Mouse (Mus musculus) liver, embryonic 14.5 days (tissue): Measurements from ENCODE around the gene Usp19.

Source experiments
- CTCF ChIP-seq: IDR thresholded peaks from 2 replicates; pipeline ENCODE4 v1.5.1; 2016; ENCODE audit warnings: antibody characterized with exemption, low read depth, control low read depth
- EP300 ChIP-seq: IDR thresholded peaks from 2 replicates; pipeline ENCODE4 v1.6.1; 2016; ENCODE audit warnings: antibody characterized with exemption, low read depth

- TF ChIP-seq EP300 = no peak
- no peak for TF ChIP-seq CTCF
These were observed 6.4 kb upstream of the Usp19 start for GRCm38 (mm10) chr9:108484021-108484420.
